15 mouse cellular contexts compared by ENCODE assay signal in the genomic region with DNA sequence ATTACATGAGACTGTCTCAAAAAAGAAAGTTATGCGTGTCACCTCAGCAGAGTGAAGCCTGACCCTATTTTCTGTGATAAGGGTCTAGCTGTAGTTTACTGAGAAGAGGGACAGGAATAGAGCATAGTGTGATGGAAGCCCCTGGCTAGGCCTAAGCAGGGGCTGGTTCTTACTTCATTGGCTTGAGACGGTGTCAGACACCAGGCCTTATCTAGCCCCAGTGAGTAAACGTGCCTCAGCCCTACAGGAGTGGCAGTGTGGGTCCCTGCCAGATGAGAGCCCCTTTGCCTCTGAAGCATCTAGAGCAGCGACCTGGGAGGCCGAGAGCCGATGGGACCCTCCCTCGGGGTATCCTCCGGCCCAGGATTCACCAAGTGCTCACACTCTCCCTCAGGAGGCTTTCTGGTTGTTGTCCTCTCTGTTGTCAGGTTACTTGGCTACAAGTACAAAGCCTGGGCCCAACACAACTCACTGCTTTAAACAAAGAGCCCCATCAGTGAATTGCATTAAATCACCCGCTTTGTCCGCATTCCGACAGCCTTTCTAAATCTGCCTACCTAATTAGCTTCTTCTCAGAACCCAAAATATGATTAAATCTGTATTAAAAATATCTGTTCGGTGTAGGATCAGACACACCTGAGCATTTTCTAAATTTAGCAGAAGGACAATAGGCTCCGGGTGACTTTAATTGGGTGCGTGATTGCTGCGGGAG. TPM values are rescaled to one million over a fixed set of nuclear protein-coding genes. Genes with fewer than 3 reads are reported as not detected.
DNase-seq lines count a peak whose midpoint lies in the region; ATAC-seq and TF ChIP-seq lines count a peak whose summit lies in the region.
"Had no signal": no experiment of that assay in that cellular context is flagged by ENCODE, and none has a peak within 500 bp of the region (broad histone marks: within the 10 kb centered on the region; RNA-seq: fewer than 3 reads in every experiment).

No protein-coding gene starts in this region.

- no peak overlapping the region for H3K4me3 ChIP-seq in heart, embryonic 10.5 days
- no peak overlapping the region for H3K4me3 ChIP-seq in heart, adult 2 months
- H3K4me3 ChIP-seq in forebrain, embryonic 14.5 days (ENCODE audit: low read depth, low read length): no peak overlapping the region
- H3K4me3 ChIP-seq in hindbrain, embryonic 16.5 days (ENCODE audit: low read length): no peak overlapping the region
- H3K4me3 ChIP-seq in neural tube, embryonic 12.5 days: no peak overlapping the region
- H3K4me3 ChIP-seq: limb, embryonic 12.5 days had no signal

- intact Hi-C loops in heart, adult 2 months (cut with DNase I): no loop called here
- intact Hi-C loops in heart, postnatal 36 days (cut with DNase I): no loop called here

- H3K4me2 ChIP-seq in forebrain, embryonic 14.5 days (ENCODE audit: low read length): peak overlapping the region; percentile 20; the same call in 1 of the 2 replicates
- no peak overlapping the region for H3K4me2 ChIP-seq in hindbrain, embryonic 16.5 days (ENCODE audit: low read length)
- H3K4me2 ChIP-seq in neural tube, embryonic 12.5 days (replicated peaks): no peak overlapping the region
- H3K4me2 ChIP-seq: limb, embryonic 12.5 days had no signal

- WGBS in heart, embryonic 10.5 days: 65% methylated on average over 15 of the region's 15 CpGs
- 71% methylated on average over 15 of the region's 15 CpGs for WGBS in heart, adult 2 months
- WGBS in forebrain, embryonic 14.5 days: 15% methylated on average over 15 of the region's 15 CpGs
- 41% methylated on average over 15 of the region's 15 CpGs for WGBS in hindbrain, embryonic 16.5 days
- 52% methylated on average over 15 of the region's 15 CpGs for WGBS in neural tube, embryonic 12.5 days

- TF ChIP-seq CTCF in heart, adult 2 months (IDR thresholded peaks at IDR 0.05): no peak

- no peak for TF ChIP-seq POLR2A in heart, adult 2 months (IDR thresholded peaks at IDR 0.05; ENCODE audit: insufficient read depth, low read depth, low read length)

- H3K4me1 ChIP-seq in heart, embryonic 10.5 days: peaks cover 24% of the 10 kb centered on the region
- peaks cover 4% of the 10 kb centered on the region for H3K4me1 ChIP-seq in heart, adult 2 months (ENCODE audit: control insufficient read depth, insufficient read depth, low read length)
- H3K4me1 ChIP-seq in forebrain, embryonic 14.5 days (ENCODE audit: control insufficient read depth, insufficient read depth, low read length): peaks cover 12% of the 10 kb centered on the region
- peaks cover 11% of the 10 kb centered on the region for H3K4me1 ChIP-seq in hindbrain, embryonic 16.5 days (ENCODE audit: control insufficient read depth, insufficient read depth, low read depth, low read length)
- peaks cover 14% of the 10 kb centered on the region; the same call in 1 of the 2 replicates for H3K4me1 ChIP-seq in neural tube, embryonic 12.5 days
- H3K4me1 ChIP-seq: limb, embryonic 12.5 days had no signal

- no peaks in the 10 kb centered on the region for H3K36me3 ChIP-seq in heart, embryonic 10.5 days
- no peaks in the 10 kb centered on the region; the same call in 1 of the 2 replicates for H3K36me3 ChIP-seq in heart, adult 2 months (ENCODE audit: control insufficient read depth, insufficient read depth, low read length)
- no peaks in the 10 kb centered on the region for H3K36me3 ChIP-seq in forebrain, embryonic 14.5 days (ENCODE audit: control insufficient read depth, insufficient read depth, low read length)
- no peaks in the 10 kb centered on the region for H3K36me3 ChIP-seq in hindbrain, embryonic 16.5 days (ENCODE audit: control insufficient read depth, insufficient read depth, low read length)
- no peaks in the 10 kb centered on the region for H3K36me3 ChIP-seq in neural tube, embryonic 12.5 days
- H3K36me3 ChIP-seq: limb, embryonic 12.5 days had no signal

- H3K27me3 ChIP-seq in heart, embryonic 10.5 days (ENCODE audit: insufficient read depth, poor library complexity, severe bottlenecking): peaks cover 6% of the 10 kb centered on the region; the same call in 1 of the 2 replicates
- H3K27me3 ChIP-seq in heart, adult 2 months (ENCODE audit: control insufficient read depth, insufficient read depth, low read length): no peaks in the 10 kb centered on the region
- no peaks in the 10 kb centered on the region for H3K27me3 ChIP-seq in forebrain, embryonic 14.5 days (replicated peaks; ENCODE audit: control insufficient read depth, insufficient read depth, low read length)
- H3K27me3 ChIP-seq in hindbrain, embryonic 16.5 days (replicated peaks; ENCODE audit: control insufficient read depth, insufficient read depth, low read length): no peaks in the 10 kb centered on the region
- no peaks in the 10 kb centered on the region for H3K27me3 ChIP-seq in neural tube, embryonic 12.5 days (replicated peaks)
- H3K27me3 ChIP-seq: limb, embryonic 12.5 days had no signal

- no peak overlapping the region; the same call in 1 of the 2 replicates for H3K27ac ChIP-seq in heart, embryonic 10.5 days
- H3K27ac ChIP-seq in heart, adult 2 months: no peak overlapping the region
- peak overlapping the region; percentile 71 for H3K27ac ChIP-seq in forebrain, embryonic 14.5 days (ENCODE audit: low read depth, low read length)
- H3K27ac ChIP-seq in hindbrain, embryonic 16.5 days (ENCODE audit: low read depth, low read length): peak overlapping the region; percentile 32
- H3K27ac ChIP-seq in neural tube, embryonic 12.5 days: no peak overlapping the region
- H3K27ac ChIP-seq: limb, embryonic 12.5 days had no signal

- no peak for TF ChIP-seq EP300 in heart, adult 2 months (IDR thresholded peaks at IDR 0.05; ENCODE audit: insufficient read depth, low read depth, low read length)

- H3K9me3 ChIP-seq in heart, embryonic 10.5 days: no peaks in the 10 kb centered on the region
- H3K9me3 ChIP-seq in forebrain, embryonic 14.5 days (replicated peaks; ENCODE audit: control insufficient read depth, low read length): no peaks in the 10 kb centered on the region
- no peaks in the 10 kb centered on the region for H3K9me3 ChIP-seq in hindbrain, embryonic 16.5 days (ENCODE audit: control insufficient read depth, low read length)
- H3K9me3 ChIP-seq in neural tube, embryonic 12.5 days: no peaks in the 10 kb centered on the region
- H3K9me3 ChIP-seq: limb, embryonic 12.5 days had no signal

- ATAC-seq in forebrain, embryonic 14.5 days: peak; percentile 67
- ATAC-seq in hindbrain, embryonic 16.5 days: peak; percentile 37; the same call in 1 of the 2 replicates
- ATAC-seq in neural tube, embryonic 12.5 days (ENCODE audit: low FRiP score, low read depth): peak; percentile 70; the same call in 1 of the 2 replicates
- ATAC-seq: intestine, embryonic 16.5 days; liver, postnatal 0 days had no signal

- H3K79me2 ChIP-seq in heart, adult 2 months (replicated peaks; ENCODE audit: control insufficient read depth, insufficient read depth, low read length): no peaks in the 10 kb centered on the region

- peak; percentile 73 for DNase-seq in heart, embryonic 10.5 days (ENCODE audit: low spot score)
- DNase-seq in heart, adult 2 months: no peak
- peak; percentile 69 for DNase-seq in forebrain, embryonic 14.5 days (ENCODE audit: low spot score)
- no peak for DNase-seq in right cerebral cortex, postnatal 36 days (ENCODE audit: low spot score in 2 of 2)
- DNase-seq in B cell, adult 2 months: no peak
- DNase-seq in heart, postnatal 36 days: no peak
- DNase-seq: cerebellum, adult 8-10 months; heart, adult 11 months; kidney, postnatal 10 days; liver, postnatal 0 days had no signal

- no peak overlapping the region for H3K9ac ChIP-seq in heart, adult 2 months (ENCODE audit: low read depth, low read length)
- peak overlapping the region; percentile 40; the same call in 1 of the 2 replicates for H3K9ac ChIP-seq in forebrain, embryonic 14.5 days (ENCODE audit: low read length)
- peak overlapping the region; percentile 17 for H3K9ac ChIP-seq in hindbrain, embryonic 16.5 days (ENCODE audit: low read depth, low read length)
- no peak overlapping the region for H3K9ac ChIP-seq in neural tube, embryonic 12.5 days
- H3K9ac ChIP-seq: limb, embryonic 12.5 days; liver, postnatal 0 days had no signal

RNA-seq across cellular contexts. Expression of gene Kcnd3, which starts 53.2 kb away (rescaled TPM):
- polyA plus RNA-seq in heart, embryonic 10.5 days (2016; fragmentation: Nextera tagmentation; extraction: Ambion mirVana): 0.47 and 0.58 TPM in 2 replicates
- 10 to 100 TPM in 1 of 2 experiments, 1 to 10 TPM in 1; 9.0 to 11.8 TPM for total RNA-seq in heart, adult 2 months (2021)
- 8.4 and 14.6 TPM in 2 replicates for polyA plus RNA-seq in heart, adult 2 months (2012; rRNA removed)
- polyA plus RNA-seq in forebrain, embryonic 14.5 days (2014; fragmentation: Nextera tagmentation; extraction: Ambion mirVana): 6.3 and 7.7 TPM in 2 replicates
- 9.1 TPM in 2 replicates for polyA plus RNA-seq in hindbrain, embryonic 16.5 days (2015; fragmentation: Nextera tagmentation; extraction: Ambion mirVana)
- polyA plus RNA-seq in neural tube, embryonic 12.5 days (2016; fragmentation: Nextera tagmentation; extraction: Ambion mirVana): 3.3 and 3.6 TPM in 2 replicates
- total RNA-seq in heart, postnatal 36 days (2021): 10 to 100 TPM in 1 of 2 experiments, 1 to 10 TPM in 1; 9.5 to 10.0 TPM
- total RNA-seq: neutrophil, adult 5-6 weeks had no signal

Comparison
In these comparisons a context has a peak if more than half of its experiments do, and no peak if none do; other contexts are left out.
1. DNase-seq: peak in heart, embryonic 10.5 days (single experiment) and forebrain, embryonic 14.5 days (single experiment); none in heart, adult 2 months (0 of 2), right cerebral cortex, postnatal 36 days (0 of 2), B cell, adult 2 months (0 of 2) and heart, postnatal 36 days (0 of 2).
2. H3K27ac ChIP-seq: peak in forebrain, embryonic 14.5 days (single experiment) and hindbrain, embryonic 16.5 days (single experiment); none in heart, embryonic 10.5 days (single experiment), heart, adult 2 months (single experiment) and neural tube, embryonic 12.5 days (single experiment).
3. H3K9ac ChIP-seq: peak in forebrain, embryonic 14.5 days (single experiment) and hindbrain, embryonic 16.5 days (single experiment); none in heart, adult 2 months (single experiment) and neural tube, embryonic 12.5 days (single experiment).
4. Peak in every context shown above with its lines, with median percentiles within 50 percentile points of each other: ATAC-seq.